Mouse (Mus musculus) heart, adult 2 months (tissue): Measurements from ENCODE around the gene Ppp1r35. TPM values are rescaled to one million over a fixed set of nuclear protein-coding genes. Genes with fewer than 3 reads are reported as not detected.

Source experiments
- DNase-seq, 2 experiments: peaks; one replicate each; pipeline ENCODE4 v3.0.0; 2021
- H3K27ac ChIP-seq: fragments of 200-600 bp; 2 replicates; pipeline ENCODE4 v1.8.1; 2022
- H3K27me3 ChIP-seq: fragments of 200-500 bp; 2 replicates; pipeline ENCODE4 v1.6.1; 2012; ENCODE audit warnings: mild to moderate bottlenecking, low read length, inconsistent platforms, mixed read lengths; ENCODE audit not compliant: control insufficient read depth, insufficient read depth
- H3K36me3 ChIP-seq: fragments of 200-500 bp; 2 replicates; pipeline ENCODE4 v1.6.1; 2012; ENCODE audit warnings: low read length, inconsistent platforms; ENCODE audit not compliant: control insufficient read depth, insufficient read depth
- H3K4me1 ChIP-seq: fragments of 200-500 bp; 2 replicates; pipeline ENCODE4 v1.6.1; 2011; ENCODE audit warnings: low read length; ENCODE audit not compliant: control insufficient read depth, insufficient read depth
- H3K4me3 ChIP-seq: fragments of 200-600 bp; 2 replicates; pipeline ENCODE4 v1.8.1; 2022
- H3K79me2 ChIP-seq: fragments of 200-500 bp; replicated peaks from 2 replicates; pipeline ENCODE4 v1.6.1; 2012; ENCODE audit warnings: mild to moderate bottlenecking, inconsistent platforms, low read length, moderate library complexity, mixed read lengths; ENCODE audit not compliant: control insufficient read depth, insufficient read depth
- H3K9ac ChIP-seq: fragments of 200-500 bp; 2 replicates; pipeline ENCODE4 v1.6.1; 2012; ENCODE audit warnings: low read depth, mild to moderate bottlenecking, control low read depth, inconsistent platforms, low read length, mixed read lengths
- CTCF ChIP-seq: fragments of 200-600 bp; IDR thresholded peaks from 2 replicates; pipeline ENCODE4 v1.8.1; 2022; ENCODE audit warnings: antibody characterized with exemption, mild to moderate bottlenecking, moderate library complexity
- EP300 ChIP-seq: fragments of 200-500 bp; IDR thresholded peaks from 2 replicates; pipeline ENCODE4 v1.6.1; 2011; ENCODE audit warnings: low read depth, low read length, control low read depth; ENCODE audit not compliant: insufficient read depth
- POLR2A ChIP-seq: fragments of 200-500 bp; IDR thresholded peaks from 2 replicates; pipeline ENCODE4 v1.6.1; 2011; ENCODE audit warnings: mild to moderate bottlenecking, low read depth, low read length, control low read depth; ENCODE audit not compliant: insufficient read depth
- WGBS: fragments of 180-500 bp; shearing (Covaris S2); methylation state at CpG from one replicate; pipeline ENCODE4 v1.1.7; 2018; 5-methylcytosine and 5-hydroxymethylcytosine counted together
- intact Hi-C: fragments of 180-260 bp; cut with DNase I; formaldehyde crosslinking; loops from one replicate; pipeline ENCODE4 v1.15.1; 2025
- polyA plus RNA-seq: library from polyadenylated mRNA; depleted of rRNA; stranded (reverse); fragments of >200 nt; gene quantifications from 2 replicates; pipeline ENCODE4 v1.2.3, GENCODE M21; 2012
- total RNA-seq, 2 experiments: library from RNA; stranded (reverse); gene quantifications; 2 replicates each; pipeline ENCODE4 v1.2.3; 2021

Gene Ppp1r35
- total and polyA plus RNA-seq, 3 experiments: 7.4 to 12.0 (median 10.8) TPM

DNA sequence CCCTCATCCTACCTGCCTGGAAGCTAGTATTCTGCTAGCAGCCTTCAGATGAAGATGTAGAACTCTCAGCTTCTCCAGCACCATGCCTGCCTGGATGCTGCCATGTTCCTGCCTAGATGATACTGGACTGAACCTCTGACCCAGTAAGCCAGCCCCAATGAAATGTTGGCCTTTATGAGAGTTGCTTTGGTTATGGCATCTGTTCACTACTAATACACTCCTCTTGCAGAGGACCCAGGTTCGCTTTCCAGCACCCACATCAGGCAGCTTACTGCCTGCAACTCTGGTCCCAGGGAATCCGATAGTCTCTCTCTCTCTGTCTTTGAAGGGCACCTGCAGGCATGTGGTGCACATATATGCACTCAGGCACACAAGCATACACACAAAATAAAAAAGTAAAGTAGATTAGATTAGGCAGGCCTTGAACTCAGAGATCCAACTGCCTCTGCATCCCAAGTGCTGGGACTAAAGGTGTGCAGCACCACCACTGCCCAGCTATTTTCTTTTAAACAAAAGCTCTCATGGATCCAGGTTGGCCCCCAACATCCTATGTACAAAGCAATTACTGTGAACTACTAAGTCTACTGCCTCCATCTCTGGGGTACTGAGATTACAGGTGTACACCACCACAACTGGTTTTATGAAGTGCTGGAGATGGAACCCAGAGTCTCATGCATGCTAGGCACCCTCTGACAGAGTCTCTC, 2.9 kb upstream of the Ppp1r35 start:
- no peaks in the 10 kb centered on the region for H3K27me3 ChIP-seq
- no peaks in the 10 kb centered on the region for H3K36me3 ChIP-seq
- no peak overlapping the region for H3K9ac ChIP-seq
- H3K4me3 ChIP-seq: no peak overlapping the region
- TF ChIP-seq EP300: no peak
- TF ChIP-seq CTCF: no peak
- no peak for TF ChIP-seq POLR2A
- intact Hi-C loops: no loop called here
- peaks cover 1% of the 10 kb centered on the region; the same call in 1 of the 2 replicates for H3K4me1 ChIP-seq
- no peaks in the 10 kb centered on the region for H3K79me2 ChIP-seq
- H3K27ac ChIP-seq: no peak overlapping the region
- no peak for DNase-seq
- WGBS: 96% methylated on average over 2 of the region's 2 CpGs

GRCm38 (mm10) chr5:137776408-137776918, 2.2 kb upstream of the Ppp1r35 start:
- no peaks in the 10 kb centered on the region for H3K27me3 ChIP-seq
- H3K79me2 ChIP-seq: no peaks in the 10 kb centered on the region
- no peak overlapping the region for H3K27ac ChIP-seq
- 28% methylated on average over 5 of the region's 5 CpGs for WGBS
- DNase-seq: no peak
- no peak overlapping the region for H3K9ac ChIP-seq
- no peaks in the 10 kb centered on the region for H3K36me3 ChIP-seq
- intact Hi-C loops: no loop called here
- no peak overlapping the region for H3K4me3 ChIP-seq
- 0 out of 2 replicates have a peak, but pooled peaks have one; percentile 2 for TF ChIP-seq CTCF
- TF ChIP-seq EP300: no peak
- no peak for TF ChIP-seq POLR2A
- peaks cover 1% of the 10 kb centered on the region; the same call in 1 of the 2 replicates for H3K4me1 ChIP-seq

DNA sequence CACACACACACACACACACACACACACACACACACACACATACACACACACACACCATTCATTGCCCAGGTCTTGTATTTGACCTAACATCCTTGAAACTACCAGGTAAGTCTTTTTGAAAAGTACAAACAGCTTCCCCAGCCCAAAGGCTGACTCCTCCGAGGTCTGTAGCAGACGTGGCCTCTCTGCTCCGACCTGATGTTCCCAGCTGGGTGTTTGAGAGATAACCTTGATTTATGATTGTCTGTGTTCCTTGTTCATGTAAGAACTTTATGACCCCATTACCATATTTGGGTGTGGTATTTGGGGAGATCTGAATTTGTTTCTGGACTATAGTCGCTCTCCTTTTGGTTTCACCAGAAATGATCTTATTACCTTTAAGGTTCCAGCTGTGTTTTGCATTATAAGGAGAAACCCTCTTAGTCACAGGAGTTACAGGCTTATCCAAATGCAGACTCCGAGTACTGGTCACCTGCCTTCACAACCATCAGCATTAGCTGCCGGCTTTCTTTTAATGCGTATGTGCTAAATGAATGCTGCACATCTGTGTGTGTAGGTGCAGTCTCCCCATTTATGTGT, 1.3 kb upstream of the Ppp1r35 start:
- no peak overlapping the region for H3K9ac ChIP-seq
- no peak overlapping the region for H3K27ac ChIP-seq
- H3K36me3 ChIP-seq: no peaks in the 10 kb centered on the region
- WGBS: 79% methylated on average over 7 of the region's 7 CpGs
- no peak overlapping the region for H3K4me3 ChIP-seq
- intact Hi-C loops: no loop called here
- peaks cover 1% of the 10 kb centered on the region; the same call in 1 of the 2 replicates for H3K4me1 ChIP-seq
- no peaks in the 10 kb centered on the region for H3K79me2 ChIP-seq
- no peaks in the 10 kb centered on the region for H3K27me3 ChIP-seq
- TF ChIP-seq POLR2A: no peak
- TF ChIP-seq EP300: no peak
- TF ChIP-seq CTCF: no peak
- DNase-seq: no peak

DNA sequence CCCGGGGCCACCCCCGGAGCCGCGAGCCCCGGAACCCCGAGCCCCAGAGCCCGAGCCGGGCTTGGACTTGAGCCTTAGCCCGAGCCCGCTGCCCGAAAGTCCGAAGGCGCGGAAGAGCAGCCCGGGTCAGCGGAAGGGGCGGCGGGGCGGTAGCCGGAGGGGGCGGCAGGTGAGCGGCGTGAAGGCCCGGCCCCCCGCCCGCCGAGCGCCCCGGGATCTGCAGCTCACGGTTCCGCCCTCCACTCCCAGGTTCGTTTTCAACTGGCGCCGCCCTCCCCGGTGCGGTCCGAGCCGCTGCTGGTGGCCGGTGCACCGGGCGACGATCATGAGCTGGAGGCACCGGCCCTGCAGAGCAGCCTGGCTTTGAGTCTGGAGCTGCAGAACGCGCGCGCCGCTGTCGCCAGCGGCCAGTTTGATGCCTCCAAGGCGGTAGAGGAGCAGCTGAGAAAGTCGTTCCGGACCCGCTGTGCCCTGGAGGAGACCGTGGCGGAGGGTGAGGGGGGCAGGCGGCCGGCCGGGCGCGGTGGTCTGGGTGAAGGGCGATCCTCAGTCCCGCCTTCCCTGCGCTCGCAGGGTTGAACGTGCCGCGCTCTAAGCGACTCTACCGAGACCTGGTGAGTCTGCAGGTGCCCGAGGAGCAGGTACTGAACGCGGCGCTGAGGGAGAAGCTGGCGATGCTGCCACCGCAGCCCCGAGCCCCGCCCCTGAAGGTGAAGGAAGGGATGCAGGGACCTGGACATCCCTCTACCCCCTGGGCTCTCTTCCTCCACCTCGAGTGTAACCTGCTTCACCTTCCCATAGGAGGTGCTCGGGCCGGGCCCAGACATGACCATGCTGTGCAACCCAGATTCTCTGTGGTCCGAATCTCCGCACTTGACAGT, 644 bp downstream of the Ppp1r35 start:
- Histone ChIP-seq H3K27me3 (no peaks in the 10 kb centered on the region), H3K27ac (peak overlapping the region; percentile 92), H3K4me3 (peak overlapping the region; percentile 70), H3K4me1 (peaks cover 9% of the 10 kb centered on the region), H3K36me3 (peaks cover 9% of the 10 kb centered on the region), H3K9ac (peak overlapping the region; percentile 82), H3K79me2 (peaks cover under 1% of the 10 kb centered on the region; the same call in 1 of the 2 replicates)
- no peak for TF ChIP-seq EP300
- TF ChIP-seq CTCF: no peak
- TF ChIP-seq POLR2A: no peak
- peak in 1 of 2 experiments; percentile 38 for DNase-seq
- WGBS: 1% methylated on average over 82 of the region's 83 CpGs
- intact Hi-C loops: no loop called here

DNA sequence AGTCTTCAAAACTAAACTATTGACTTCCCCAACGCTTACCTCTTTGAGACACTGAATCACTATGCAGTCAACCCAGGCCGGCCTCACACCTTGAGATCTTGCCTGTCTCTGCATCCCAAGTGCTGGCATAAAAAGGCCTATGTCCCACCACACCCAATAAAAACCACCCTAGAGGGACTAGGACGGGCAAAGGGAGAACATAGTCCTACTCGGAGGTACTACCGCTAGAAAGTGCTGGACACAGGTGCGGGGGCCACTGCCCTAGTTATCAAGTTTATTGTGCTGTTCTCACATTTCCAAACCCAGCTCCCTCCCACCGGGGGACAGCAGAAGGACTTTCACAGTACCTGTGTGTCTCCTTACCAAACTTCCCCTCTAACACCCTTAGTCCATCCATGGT, 3.0 kb downstream of the Ppp1r35 start:
- intact Hi-C loops: loop anchor here (5.0 to 10.0 kb wide), 4 partner anchors 277 to 797 kb away; partner anchors contain the start of genes Ephb4, Plod3, Pop7 and Znhit1
- TF ChIP-seq POLR2A (no peak), CTCF (no peak), EP300 (no peak)
- DNase-seq: no peak
- Histone ChIP-seq H3K27ac (no peak overlapping the region), H3K36me3 (peaks cover 11% of the 10 kb centered on the region), H3K9ac (no peak overlapping the region), H3K27me3 (no peaks in the 10 kb centered on the region), H3K4me1 (peaks cover 17% of the 10 kb centered on the region), H3K79me2 (peaks cover 4% of the 10 kb centered on the region; the same call in 1 of the 2 replicates), H3K4me3 (no peak overlapping the region)
- WGBS: 90% methylated on average over 7 of the region's 7 CpGs
